Mouse (Mus musculus) forebrain, postnatal 0 days (tissue): ENCODE measurements at regions not wholly inside any gene's neighbourhood (a gene's known extent, or its start where the extent isn't known, plus 50 kb on each side); places are given as distances from the start of the nearest gene placed in this dataset.

Experiments used
- ATAC-seq: fragments of 200-750 bp; cut with Nextera tagmentation; 2 replicates; pipeline ENCODE4 v1.8.0; 2017; ENCODE audit warnings: mild to moderate bottlenecking, moderate library complexity
- DNase-seq: peaks from one replicate; pipeline ENCODE4 v3.0.0-alpha.2; 2015
- H3K27ac ChIP-seq: fragments of 300-500 bp; sonication (generic); 2 replicates; pipeline ENCODE4 v1.5.1; 2014; ENCODE audit warnings: low read depth, mild to moderate bottlenecking, antibody characterized with exemption, low read length, moderate library complexity, mixed read lengths
- H3K27me3 ChIP-seq: fragments of 300-500 bp; sonication (generic); 2 replicates; pipeline ENCODE4 v1.6.1; 2014; ENCODE audit warnings: mild to moderate bottlenecking, low read length, mixed read lengths; ENCODE audit not compliant: insufficient read depth
- H3K36me3 ChIP-seq: fragments of 300-500 bp; sonication (generic); 2 replicates; pipeline ENCODE4 v1.6.1; 2014; ENCODE audit warnings: mild to moderate bottlenecking, moderate library complexity; ENCODE audit not compliant: insufficient read depth
- H3K4me1 ChIP-seq: fragments of 300-500 bp; sonication (generic); 2 replicates; pipeline ENCODE4 v1.6.1; 2014; ENCODE audit warnings: antibody characterized with exemption; ENCODE audit not compliant: insufficient read depth
- H3K4me2 ChIP-seq: fragments of 300-500 bp; sonication (generic); 2 replicates; pipeline ENCODE4 v1.6.1; 2014; ENCODE audit warnings: low read depth, mild to moderate bottlenecking, moderate library complexity
- H3K4me3 ChIP-seq: fragments of 300-500 bp; sonication (generic); 2 replicates; pipeline ENCODE4 v1.5.1; 2014; ENCODE audit warnings: low read depth, low read length, mixed read lengths
- H3K9ac ChIP-seq: fragments of 300-500 bp; sonication (generic); 2 replicates; pipeline ENCODE4 v1.6.1; 2014; ENCODE audit warnings: mild to moderate bottlenecking
- H3K9me3 ChIP-seq: fragments of 300-500 bp; sonication (generic); 2 replicates; pipeline ENCODE4 v1.6.1; 2016; ENCODE audit warnings: low read length
- CTCF ChIP-seq: sonication (generic); IDR thresholded peaks from 2 replicates; pipeline ENCODE4 v1.5.1; 2016; ENCODE audit warnings: antibody characterized with exemption, control low read depth, low read depth
- WGBS: fragments of 180-500 bp; shearing (Covaris S2); extraction: QIAGEN DNeasy Blood & Tissue Kit; methylation state at CpG from one replicate; pipeline ENCODE4 v1.1.7; 2014; 5-methylcytosine and 5-hydroxymethylcytosine counted together

GRCm38 (mm10) chr1:137928522-137928921 is 247.0 kb downstream of the Ptprc start:
- 0 out of 2 replicates have a peak, but pooled peaks cover 16% of the 10 kb centered on the region for H3K4me1 ChIP-seq
- H3K27ac ChIP-seq: peak overlapping the region; percentile 85
- H3K27me3 ChIP-seq: no peaks in the 10 kb centered on the region
- H3K9ac ChIP-seq: peak overlapping the region; percentile 45
- DNase-seq (peak; percentile 67), ATAC-seq (peak; percentile 64)
- TF ChIP-seq CTCF: no peak
- WGBS: 7% methylated on average over 6 of the region's 6 CpGs
- no peaks in the 10 kb centered on the region for H3K9me3 ChIP-seq
- H3K4me3 ChIP-seq: no peak overlapping the region; the same call in 1 of the 2 replicates
- H3K4me2 ChIP-seq: peak overlapping the region; percentile 35; the same call in 1 of the 2 replicates
- 0 out of 2 replicates have a peak, but pooled peaks cover 16% of the 10 kb centered on the region for H3K36me3 ChIP-seq

GRCm38 (mm10) chr1:137927953-137928352 is 247.6 kb downstream of the Ptprc start:
- TF ChIP-seq CTCF: no peak
- DNase-seq (peak; percentile 80), ATAC-seq (peak; percentile 85)
- WGBS: 5% methylated on average over 11 of the region's 11 CpGs
- peak overlapping the region; percentile 85 for H3K27ac ChIP-seq
- H3K9ac ChIP-seq: peak overlapping the region; percentile 45
- 0 out of 2 replicates have a peak, but pooled peaks cover 16% of the 10 kb centered on the region for H3K4me1 ChIP-seq
- peak overlapping the region; percentile 35 for H3K4me2 ChIP-seq
- H3K9me3 ChIP-seq: no peaks in the 10 kb centered on the region
- no peaks in the 10 kb centered on the region for H3K27me3 ChIP-seq
- H3K4me3 ChIP-seq: peak overlapping the region; percentile 11; the same call in 1 of the 2 replicates
- 0 out of 2 replicates have a peak, but pooled peaks cover 16% of the 10 kb centered on the region for H3K36me3 ChIP-seq

- no peak for TF ChIP-seq CTCF
- no peaks in the 10 kb centered on the region for H3K9me3 ChIP-seq
- no peak overlapping the region for H3K4me2 ChIP-seq
- no peak overlapping the region for H3K9ac ChIP-seq
- H3K4me3 ChIP-seq: no peak overlapping the region
- H3K27ac ChIP-seq: no peak overlapping the region
- DNase-seq: no peak
- peaks cover 20% of the 10 kb centered on the region; the same call in 1 of the 2 replicates for H3K4me1 ChIP-seq
- H3K27me3 ChIP-seq: no peaks in the 10 kb centered on the region
- WGBS: 50% methylated on average over 4 of the region's 4 CpGs
- H3K36me3 ChIP-seq: 0 out of 2 replicates have a peak, but pooled peaks cover 1% of the 10 kb centered on the region
- no peak for ATAC-seq
Measured at GRCm38 (mm10) chr1:137926326-137926725, 249.2 kb downstream of the Ptprc start.

- H3K27me3 ChIP-seq: no peaks in the 10 kb centered on the region
- no peaks in the 10 kb centered on the region for H3K9me3 ChIP-seq
- no peak overlapping the region for H3K4me2 ChIP-seq
- H3K4me1 ChIP-seq: peaks cover 20% of the 10 kb centered on the region; the same call in 1 of the 2 replicates
- no peak overlapping the region for H3K4me3 ChIP-seq
- no peak for DNase-seq
- no peak for ATAC-seq
- no peak overlapping the region for H3K9ac ChIP-seq
- H3K36me3 ChIP-seq: no peaks in the 10 kb centered on the region
- TF ChIP-seq CTCF: no peak
- H3K27ac ChIP-seq: peak overlapping the region; percentile 50; the same call in 1 of the 2 replicates
- 85% methylated on average over 6 of the region's 6 CpGs for WGBS
Measured at GRCm38 (mm10) chr1:137924156-137924555, 251.4 kb downstream of the Ptprc start.

- Histone ChIP-seq H3K27ac (peak overlapping the region; percentile 50; the same call in 1 of the 2 replicates), H3K4me2 (no peak overlapping the region), H3K27me3 (no peaks in the 10 kb centered on the region), H3K4me3 (no peak overlapping the region), H3K9me3 (no peaks in the 10 kb centered on the region), H3K36me3 (no peaks in the 10 kb centered on the region), H3K9ac (no peak overlapping the region), H3K4me1 (peaks cover 20% of the 10 kb centered on the region; the same call in 1 of the 2 replicates)
- TF ChIP-seq CTCF: no peak
- ATAC-seq: no peak
- no peak for DNase-seq
- 85% methylated on average over 2 of the region's 2 CpGs for WGBS
Measured at GRCm38 (mm10) chr1:137923705-137924104, 251.8 kb downstream of the Ptprc start.

- DNase-seq (no peak), ATAC-seq (no peak)
- no peaks in the 10 kb centered on the region for H3K27me3 ChIP-seq
- peak overlapping the region; percentile 45; the same call in 1 of the 2 replicates for H3K27ac ChIP-seq
- 66% methylated on average over 7 of the region's 7 CpGs for WGBS
- H3K4me3 ChIP-seq: no peak overlapping the region
- H3K36me3 ChIP-seq: no peaks in the 10 kb centered on the region
- H3K4me1 ChIP-seq: peaks cover 11% of the 10 kb centered on the region; the same call in 1 of the 2 replicates
- TF ChIP-seq CTCF: no peak
- H3K4me2 ChIP-seq: no peak overlapping the region
- H3K9me3 ChIP-seq: no peaks in the 10 kb centered on the region
- no peak overlapping the region for H3K9ac ChIP-seq
Measured at GRCm38 (mm10) chr1:137922769-137923168, 252.7 kb downstream of the Ptprc start.

- Histone ChIP-seq H3K9me3 (no peaks in the 10 kb centered on the region), H3K27me3 (no peaks in the 10 kb centered on the region), H3K4me1 (peaks cover 9% of the 10 kb centered on the region; the same call in 1 of the 2 replicates), H3K4me2 (no peak overlapping the region), H3K4me3 (no peak overlapping the region), H3K36me3 (no peaks in the 10 kb centered on the region), H3K9ac (no peak overlapping the region), H3K27ac (no peak overlapping the region)
- WGBS: 83% methylated on average over 2 of the region's 2 CpGs
- DNase-seq: no peak
- no peak for ATAC-seq
- no peak for TF ChIP-seq CTCF
Measured at GRCm38 (mm10) chr1:137921592-137921991, 253.9 kb downstream of the Ptprc start.
